30 mouse cellular contexts compared by ENCODE assay signal in genomic region chr13:100449495-100449894, GRCm38 (mm10). TPM values are rescaled to one million over a fixed set of nuclear protein-coding genes. Genes with fewer than 3 reads are reported as not detected.
DNase-seq lines count a peak whose midpoint lies in the region; ATAC-seq and TF ChIP-seq lines count a peak whose summit lies in the region.
"Had no signal": no experiment of that assay in that cellular context is flagged by ENCODE, and none has a peak within 500 bp of the region (broad histone marks: within the 10 kb centered on the region; RNA-seq: fewer than 3 reads in every experiment).

No protein-coding gene starts in this region.

- no peaks in the 10 kb centered on the region for H3K27me3 ChIP-seq in lung, postnatal 0 days (replicated peaks; ENCODE audit: insufficient read depth, low read length)
- no peaks in the 10 kb centered on the region for H3K27me3 ChIP-seq in splenic B cell, adult 2 months (ENCODE audit: control insufficient read depth, insufficient read depth, low read length, poor library complexity, severe bottlenecking)
- H3K27me3 ChIP-seq in forebrain, postnatal 0 days (ENCODE audit: insufficient read depth, low read length), result no peaks in the 10 kb centered on the region
- H3K27me3 ChIP-seq: heart, embryonic 13.5 days; hindbrain, embryonic 13.5 days; limb, embryonic 12.5 days; lung, embryonic 15.5 days; megakaryocyte, embryonic 14.5 days; neural tube, embryonic 13.5 days had no signal

- no peak for TF ChIP-seq EP300 in lung, postnatal 0 days (IDR thresholded peaks at IDR 0.05)

- H3K36me3 ChIP-seq in lung, postnatal 0 days (ENCODE audit: insufficient read depth, low read length), result no peaks in the 10 kb centered on the region
- H3K36me3 ChIP-seq in splenic B cell, adult 2 months (ENCODE audit: control insufficient read depth, insufficient read depth, low read length, poor library complexity, severe bottlenecking), result no peaks in the 10 kb centered on the region
- no peaks in the 10 kb centered on the region for H3K36me3 ChIP-seq in forebrain, postnatal 0 days (ENCODE audit: insufficient read depth)
- H3K36me3 ChIP-seq: forebrain, embryonic 10.5 days; heart, embryonic 13.5 days; hindbrain, embryonic 13.5 days; limb, embryonic 12.5 days; lung, embryonic 15.5 days; neural tube, embryonic 13.5 days had no signal

- no peaks in the 10 kb centered on the region for H3K9me3 ChIP-seq in lung, postnatal 0 days (ENCODE audit: low read length)
- H3K9me3 ChIP-seq in forebrain, postnatal 0 days (ENCODE audit: low read length), result no peaks in the 10 kb centered on the region
- H3K9me3 ChIP-seq: forebrain, embryonic 10.5 days; heart, embryonic 13.5 days; hindbrain, embryonic 13.5 days; limb, embryonic 12.5 days; lung, embryonic 15.5 days; neural tube, embryonic 13.5 days had no signal

- intact Hi-C loops in heart, postnatal 10 days (cut with DNase I), result no loop called here

- no peak for ATAC-seq in lung, postnatal 0 days
- ATAC-seq in common myeloid progenitor, adult 5-6 weeks (replicated peaks; ENCODE audit: low read depth, poor library complexity, severe bottlenecking), result peak; percentile 69
- no peak for ATAC-seq in forebrain, postnatal 0 days
- ATAC-seq: forebrain, embryonic 16.5 days had no signal

- no peak overlapping the region for H3K4me3 ChIP-seq in lung, postnatal 0 days (ENCODE audit: low read depth, low read length)
- H3K4me3 ChIP-seq in forebrain, postnatal 0 days (ENCODE audit: low read depth, low read length), result no peak overlapping the region
- H3K4me3 ChIP-seq: forebrain, embryonic 10.5 days; heart, adult 2 months; heart, embryonic 13.5 days; hindbrain, embryonic 13.5 days; layer of hippocampus, adult 2 months; limb, embryonic 12.5 days; lung, embryonic 15.5 days; megakaryocyte, embryonic 14.5 days; neural tube, embryonic 13.5 days had no signal

- 75% methylated on average over 1 of the region's 1 CpGs for WGBS in lung, postnatal 0 days
- 24% methylated on average over 1 of the region's 1 CpGs for WGBS in large intestine, adult 2 months
- WGBS in forebrain, postnatal 0 days, result 97% methylated on average over 1 of the region's 1 CpGs

- no peak overlapping the region for H3K4me2 ChIP-seq in lung, postnatal 0 days (replicated peaks; ENCODE audit: low read depth, low read length)
- no peak overlapping the region for H3K4me2 ChIP-seq in forebrain, postnatal 0 days (ENCODE audit: low read depth)
- H3K4me2 ChIP-seq: heart, embryonic 13.5 days; hindbrain, embryonic 13.5 days; limb, embryonic 12.5 days; lung, embryonic 15.5 days; neural tube, embryonic 13.5 days had no signal

- no peak overlapping the region for H3K9ac ChIP-seq in lung, postnatal 0 days (replicated peaks; ENCODE audit: low read depth)
- H3K9ac ChIP-seq in forebrain, postnatal 0 days, result no peak overlapping the region
- H3K9ac ChIP-seq: heart, embryonic 13.5 days; hindbrain, embryonic 13.5 days; limb, embryonic 12.5 days; liver, embryonic 14.5 days; lung, embryonic 15.5 days; neural tube, embryonic 13.5 days had no signal

- no peaks in the 10 kb centered on the region for H3K4me1 ChIP-seq in lung, postnatal 0 days (ENCODE audit: insufficient read depth, low read depth, low read length)
- no peaks in the 10 kb centered on the region for H3K4me1 ChIP-seq in forebrain, postnatal 0 days (ENCODE audit: insufficient read depth)
- H3K4me1 ChIP-seq: forebrain, embryonic 10.5 days; heart, embryonic 13.5 days; hindbrain, embryonic 13.5 days; limb, embryonic 12.5 days; lung, embryonic 15.5 days; megakaryocyte, embryonic 14.5 days; neural tube, embryonic 13.5 days had no signal

- TF ChIP-seq CTCF in lung, postnatal 0 days (IDR thresholded peaks at IDR 0.05), result no peak
- TF ChIP-seq CTCF in forebrain, postnatal 0 days (IDR thresholded peaks at IDR 0.05; ENCODE audit: low read depth), result no peak

- no peak overlapping the region for H3K27ac ChIP-seq in lung, postnatal 0 days (ENCODE audit: low read length)
- H3K27ac ChIP-seq in forebrain, postnatal 0 days (ENCODE audit: low read depth, low read length), result no peak overlapping the region
- H3K27ac ChIP-seq: forebrain, embryonic 10.5 days; heart, adult 2 months; heart, embryonic 13.5 days; hindbrain, embryonic 13.5 days; layer of hippocampus, adult 2 months; limb, embryonic 12.5 days; liver, embryonic 14.5 days; lung, embryonic 15.5 days; neural tube, embryonic 13.5 days had no signal

- DNase-seq in lung, postnatal 0 days (ENCODE audit: low spot score), result peak; percentile 9
- DNase-seq in lung, postnatal 14 days, result no peak
- peak; percentile 63 for DNase-seq in large intestine, adult 2 months (ENCODE audit: low read depth, low spot score)
- peak; percentile 27 for DNase-seq in splenic B cell, adult 2 months (ENCODE audit: low read depth, low spot score)
- DNase-seq in forebrain, postnatal 0 days, result no peak
- DNase-seq in heart, adult 18-20 months, result no peak
- no peak for DNase-seq in heart, postnatal 10 days
- DNase-seq: adrenal gland, postnatal 25 days; B cell, adult 2 months; cerebellum, adult 9-11 months; gastrocnemius, postnatal 14 days; heart, adult 2 months; kidney, adult 9 months; kidney, postnatal 14 days; layer of hippocampus, postnatal 36 days; midbrain, embryonic 14.5 days; right cerebral cortex, adult 18-20 months; right cerebral cortex, postnatal 4 days had no signal

RNA-seq across cellular contexts. Expression of gene Naip1, which starts 3.2 kb away (rescaled TPM):
- polyA plus RNA-seq in lung, postnatal 0 days (2015; fragmentation: Nextera tagmentation; extraction: Ambion mirVana), result not detected in 2 replicates
- not detected in 2 replicates for total RNA-seq in common myeloid progenitor, adult 5-6 weeks (2017)
- 18.6 and 19.6 TPM in 2 replicates for polyA plus RNA-seq in large intestine, adult 2 months (2012; rRNA removed)
- 0.08 and 0.10 TPM in 2 replicates for total RNA-seq in forebrain, postnatal 0 days (2014; rRNA removed)
- 0.03 and 0.08 TPM in 2 replicates for polyA plus RNA-seq in forebrain, postnatal 0 days (2015; fragmentation: Nextera tagmentation; extraction: Ambion mirVana)
- under 1 TPM; 0.07 to 0.18 TPM for total RNA-seq in heart, adult 18-20 months (2021)
- under 1 TPM in 1 of 2 experiments, not detected in 1; 0.07 TPM for total RNA-seq in heart, postnatal 10 days (2021)
- total RNA-seq: gastrocnemius, postnatal 14 days had no signal
- polyA plus RNA-seq: embryonic facial prominence, embryonic 11.5 days; forebrain, embryonic 10.5 days; forebrain, embryonic 16.5 days; heart, adult 2 months; heart, embryonic 13.5 days; limb, embryonic 12.5 days; midbrain, embryonic 14.5 days had no signal

RNA-seq across cellular contexts. Expression of gene Gtf2h2, which starts 42.9 kb away (rescaled TPM):
- polyA plus RNA-seq in lung, postnatal 0 days (2015; fragmentation: Nextera tagmentation; extraction: Ambion mirVana), result 22.9 and 35.5 TPM in 2 replicates
- 54.2 and 85.3 TPM in 2 replicates for total RNA-seq in common myeloid progenitor, adult 5-6 weeks (2017)
- polyA plus RNA-seq in large intestine, adult 2 months (2012; rRNA removed), result 15.4 and 21.1 TPM in 2 replicates
- total RNA-seq in forebrain, postnatal 0 days (2014; rRNA removed), result 41.5 and 44.9 TPM in 2 replicates
- polyA plus RNA-seq in forebrain, postnatal 0 days (2015; fragmentation: Nextera tagmentation; extraction: Ambion mirVana), result 47.6 and 58.8 TPM in 2 replicates
- 10 to 100 TPM; 21.7 to 21.9 TPM for total RNA-seq in heart, adult 18-20 months (2021)
- 10 to 100 TPM; 22.6 to 25.2 TPM for total RNA-seq in heart, postnatal 10 days (2021)

Comparison
In these comparisons a context has a peak if more than half of its experiments do, and no peak if none do; other contexts are left out.
1. DNase-seq: peak in lung, postnatal 0 days (single experiment), large intestine, adult 2 months (single experiment) and splenic B cell, adult 2 months (single experiment); none in lung, postnatal 14 days (single experiment), forebrain, postnatal 0 days (single experiment), heart, adult 18-20 months (0 of 2) and heart, postnatal 10 days (0 of 2).